Mouse (Mus musculus) layer of hippocampus, postnatal 36 days (tissue): Measurements from ENCODE around the gene Plcb1. TPM values are rescaled to one million over a fixed set of nuclear protein-coding genes. Genes with fewer than 3 reads are reported as not detected.

Experiments
- DNase-seq, 2 experiments: peaks; one replicate each; pipeline ENCODE4 v3.0.0; 2022
- total RNA-seq, 2 experiments: library from RNA; stranded (reverse); gene quantifications; 2 replicates each; pipeline ENCODE4 v1.2.3; 2021

Plcb1 gene
- total RNA-seq, 2 experiments from 2014 or later = 152 TPM

- DNase-seq = no peak
Measured at GRCm38 (mm10) chr2:134914091-134914550, 128.3 kb downstream of the Plcb1 start.

- DNase-seq = no peak
Measured at GRCm38 (mm10) chr2:134915035-134915434, 129.2 kb downstream of the Plcb1 start.

- DNase-seq = no peak
Measured at GRCm38 (mm10) chr2:134920611-134921280, 134.9 kb downstream of the Plcb1 start.

GRCm38 (mm10) chr2:134922636-134923375 lies 136.9 kb downstream of the Plcb1 start:
- no peak for DNase-seq

- DNase-seq = no peak
Measured at GRCm38 (mm10) chr2:134924143-134924655, 138.3 kb downstream of the Plcb1 start.

GRCm38 (mm10) chr2:134926266-134926665 lies 140.4 kb downstream of the Plcb1 start:
- no peak for DNase-seq

- DNase-seq = no peak
Measured at GRCm38 (mm10) chr2:134927072-134927471, 141.2 kb downstream of the Plcb1 start.

GRCm38 (mm10) chr2:134929452-134929851 lies 143.6 kb downstream of the Plcb1 start:
- DNase-seq = no peak

GRCm38 (mm10) chr2:134930961-134931360 lies 145.1 kb downstream of the Plcb1 start:
- DNase-seq = no peak

GRCm38 (mm10) chr2:134931756-134932421 lies 146.0 kb downstream of the Plcb1 start:
- no peak for DNase-seq

- no peak for DNase-seq
Measured at GRCm38 (mm10) chr2:134935469-134935868, 149.6 kb downstream of the Plcb1 start.

- no peak for DNase-seq
Measured at GRCm38 (mm10) chr2:134935970-134936649, 150.2 kb downstream of the Plcb1 start.

- no peak for DNase-seq
Measured at GRCm38 (mm10) chr2:134937666-134938065, 151.8 kb downstream of the Plcb1 start.

GRCm38 (mm10) chr2:134942039-134942438 lies 156.2 kb downstream of the Plcb1 start:
- DNase-seq = no peak

GRCm38 (mm10) chr2:134942919-134943318 lies 157.1 kb downstream of the Plcb1 start:
- DNase-seq = no peak

GRCm38 (mm10) chr2:134946331-134946730 lies 160.5 kb downstream of the Plcb1 start:
- no peak for DNase-seq

GRCm38 (mm10) chr2:134946911-134947310 lies 161.0 kb downstream of the Plcb1 start:
- no peak for DNase-seq

GRCm38 (mm10) chr2:134952088-134952487 lies 166.2 kb downstream of the Plcb1 start:
- DNase-seq = no peak

- DNase-seq = no peak
Measured at GRCm38 (mm10) chr2:134956436-134956835, 170.6 kb downstream of the Plcb1 start.

GRCm38 (mm10) chr2:134966131-134966530 lies 180.3 kb downstream of the Plcb1 start:
- no peak for DNase-seq

GRCm38 (mm10) chr2:134968380-134968779 lies 182.5 kb downstream of the Plcb1 start:
- DNase-seq = no peak

GRCm38 (mm10) chr2:134972376-134972775 lies 186.5 kb downstream of the Plcb1 start:
- no peak for DNase-seq
